Mouse (Mus musculus) ovary, adult 18-20 months (tissue): ENCODE results near the gene Crybg1.
"Not testable (repeated sequence)": the region's sequence is repeated elsewhere in the genome, so short reads cannot be mapped to it uniquely, and the experiment has no call there.

Experiments used
- DNase-seq: peaks from one replicate; pipeline ENCODE4 v3.0.0; 2022; ENCODE audit warnings: low spot score, mixed read lengths

Crybg1 gene

DNA sequence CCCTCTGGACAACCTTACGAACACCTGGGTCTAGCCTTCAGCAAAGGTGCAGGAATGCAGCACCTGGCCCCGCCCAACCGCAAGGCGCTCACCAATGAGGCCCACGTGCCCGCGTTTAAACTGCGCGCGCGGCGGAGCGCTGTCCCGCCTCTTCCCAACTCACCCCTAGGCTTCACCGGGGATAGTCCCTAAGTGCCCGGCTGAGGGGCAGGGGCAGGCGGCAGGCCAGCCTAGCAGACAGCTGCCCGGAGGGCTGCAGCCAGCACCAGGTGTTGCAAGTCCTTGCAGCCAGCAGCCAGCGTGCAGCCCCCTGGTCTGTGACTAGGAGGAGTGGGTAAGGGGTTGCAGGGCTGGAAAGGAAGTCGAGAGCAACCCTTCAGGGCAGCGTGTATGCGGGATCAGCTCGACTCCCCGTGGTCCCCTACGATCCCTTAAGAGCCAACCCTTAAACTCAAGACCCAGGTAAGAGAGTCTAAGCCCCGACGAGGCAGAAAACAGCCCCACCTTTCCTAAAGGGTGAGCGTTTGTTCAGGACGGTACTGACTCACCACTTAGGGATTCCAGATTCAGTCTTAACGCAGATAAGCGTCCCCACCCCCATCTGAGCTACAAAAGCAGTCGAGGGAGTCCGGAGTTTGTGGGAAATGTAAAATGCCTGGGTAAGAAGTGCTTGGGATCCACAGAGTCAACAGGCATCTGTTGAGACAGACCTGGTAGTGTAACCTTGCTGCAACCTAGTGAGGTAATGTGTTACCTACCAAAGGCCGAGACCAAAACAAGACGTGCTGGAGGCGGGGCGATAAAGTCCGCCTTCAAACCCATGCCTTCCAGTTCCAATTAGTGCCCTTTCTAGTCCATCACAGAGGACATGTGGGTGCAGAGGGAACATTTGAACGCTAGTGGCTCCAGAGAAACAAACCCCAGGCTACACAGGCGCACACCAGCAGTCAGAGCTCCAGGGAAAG is 142.7 kb downstream of the Crybg1 start:
- no peak for DNase-seq

DNA sequence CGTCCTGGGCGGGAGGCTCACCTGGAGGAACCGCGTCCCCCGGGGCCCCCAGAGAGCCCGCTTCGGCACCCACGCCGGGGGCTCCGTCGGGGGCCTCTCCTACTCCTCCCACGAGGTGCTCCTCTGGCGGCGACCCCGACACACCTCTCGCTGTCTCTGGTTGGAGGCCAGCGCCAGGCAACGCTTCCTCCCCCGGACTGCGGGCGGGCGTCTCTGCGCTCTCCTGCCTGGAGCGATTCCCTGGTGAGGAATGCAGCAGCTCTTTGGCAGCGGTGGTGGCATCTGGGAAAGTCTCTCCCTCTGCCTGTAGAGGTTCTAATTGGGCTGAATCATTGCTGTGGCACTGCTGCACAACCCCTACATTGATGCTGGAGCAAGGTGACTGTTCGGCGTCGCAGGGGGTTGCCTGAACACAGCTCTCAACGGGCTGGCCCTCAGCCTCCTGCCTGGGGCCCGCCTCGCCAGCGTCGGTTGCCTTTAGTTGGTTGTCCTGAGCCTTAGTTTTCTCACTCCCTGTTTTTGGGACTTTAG is 144.4 kb downstream of the Crybg1 start:
- no peak for DNase-seq

DNA sequence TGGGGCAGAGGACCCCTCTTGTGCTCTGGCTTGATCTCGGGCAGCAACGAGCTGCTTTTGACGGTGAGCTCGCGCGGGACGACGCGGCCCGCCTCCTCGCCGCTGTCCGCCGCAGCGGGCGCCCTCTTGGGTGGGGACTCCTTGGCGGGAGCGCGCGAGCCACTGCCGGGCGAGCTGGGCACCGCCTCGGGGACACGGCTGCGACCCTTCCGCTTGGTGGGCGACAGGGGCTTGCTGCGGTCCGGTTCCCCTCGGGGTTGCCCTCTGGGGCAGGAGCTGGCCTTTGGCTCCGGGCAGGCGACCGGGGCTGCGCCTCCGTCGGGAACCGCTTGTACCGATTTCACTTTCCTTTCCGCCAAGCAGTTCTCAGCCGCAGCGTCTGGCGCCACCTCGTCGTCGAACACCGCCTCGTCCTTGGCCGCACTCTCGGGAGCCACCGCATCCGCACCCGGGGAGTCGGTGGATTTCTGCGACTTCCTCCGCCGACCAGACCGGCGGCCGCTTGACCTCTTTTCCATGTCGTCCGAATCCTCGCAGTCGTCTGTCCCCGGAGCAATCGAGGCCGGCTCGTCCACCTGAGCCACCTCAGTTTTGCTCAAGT is 145.0 kb downstream of the Crybg1 start:
- DNase-seq, result no peak

DNA sequence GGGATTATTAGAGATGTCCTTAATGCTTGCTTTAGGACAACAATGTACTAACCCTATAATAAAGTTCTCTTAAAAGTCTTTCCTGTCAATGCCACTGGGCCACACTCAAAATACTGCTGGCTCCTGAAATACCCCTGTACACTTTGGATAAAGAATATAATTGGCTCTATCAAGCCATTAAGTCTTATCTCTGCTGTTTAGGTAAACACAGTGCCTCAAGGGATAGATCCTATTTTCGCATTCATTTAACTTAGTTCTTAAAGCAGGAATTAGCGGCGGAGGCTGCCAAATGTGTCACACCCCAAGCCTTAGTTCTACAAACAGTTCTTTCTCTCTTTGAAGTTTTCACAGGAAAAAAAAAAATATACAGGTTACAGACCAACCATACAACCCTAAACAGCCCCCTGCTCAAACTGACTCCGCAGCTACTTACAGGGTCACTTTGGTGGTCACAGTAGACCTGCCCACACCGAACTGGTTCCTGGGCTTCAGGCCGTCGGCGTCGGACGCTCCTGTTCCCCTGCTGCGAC is 145.6 kb downstream of the Crybg1 start:
- DNase-seq, result no peak

DNA sequence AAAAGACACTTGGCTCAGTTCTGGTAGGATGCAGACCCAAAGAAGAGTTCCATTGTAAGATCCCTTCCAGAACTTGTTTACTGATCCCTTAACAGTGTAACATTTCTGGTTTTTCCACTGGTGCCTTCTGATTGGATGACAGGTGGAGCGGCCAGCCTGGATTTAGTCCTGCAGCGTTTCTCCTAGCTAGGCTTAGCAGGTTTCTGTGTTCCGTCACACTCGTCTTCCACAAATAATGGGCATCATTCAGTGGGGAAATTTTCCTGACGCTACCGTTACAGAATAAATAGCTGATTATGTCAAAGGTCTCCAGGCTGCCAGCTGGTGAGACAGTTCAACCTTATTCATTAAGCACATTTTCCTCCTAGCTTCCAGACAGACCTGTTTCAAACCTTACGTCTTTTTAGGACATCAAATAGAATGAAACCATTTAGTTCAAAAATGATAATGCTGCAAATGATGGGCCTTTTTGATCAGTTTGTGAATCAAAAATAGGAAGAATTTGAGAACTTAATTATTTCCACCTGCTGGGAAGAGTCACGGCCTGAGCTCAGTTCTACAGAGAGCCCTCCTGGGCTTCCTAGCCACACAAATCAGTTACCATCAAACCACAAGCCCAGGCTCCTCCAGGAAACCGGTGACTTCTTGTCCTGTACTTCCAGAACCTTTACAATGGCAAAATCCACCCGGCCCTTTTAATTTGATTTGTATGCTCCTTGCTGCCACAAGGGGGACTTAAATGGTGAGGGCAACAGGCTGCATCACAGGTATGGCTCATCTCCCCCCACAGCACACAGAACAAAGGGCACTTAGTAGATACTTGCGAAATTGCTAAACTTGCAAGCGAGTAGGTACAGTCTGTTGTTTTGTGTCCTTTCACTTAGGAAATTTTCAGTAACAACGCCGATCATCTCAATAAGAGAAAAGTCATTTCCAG is 146.4 kb downstream of the Crybg1 start:
- DNase-seq, result no peak

DNA sequence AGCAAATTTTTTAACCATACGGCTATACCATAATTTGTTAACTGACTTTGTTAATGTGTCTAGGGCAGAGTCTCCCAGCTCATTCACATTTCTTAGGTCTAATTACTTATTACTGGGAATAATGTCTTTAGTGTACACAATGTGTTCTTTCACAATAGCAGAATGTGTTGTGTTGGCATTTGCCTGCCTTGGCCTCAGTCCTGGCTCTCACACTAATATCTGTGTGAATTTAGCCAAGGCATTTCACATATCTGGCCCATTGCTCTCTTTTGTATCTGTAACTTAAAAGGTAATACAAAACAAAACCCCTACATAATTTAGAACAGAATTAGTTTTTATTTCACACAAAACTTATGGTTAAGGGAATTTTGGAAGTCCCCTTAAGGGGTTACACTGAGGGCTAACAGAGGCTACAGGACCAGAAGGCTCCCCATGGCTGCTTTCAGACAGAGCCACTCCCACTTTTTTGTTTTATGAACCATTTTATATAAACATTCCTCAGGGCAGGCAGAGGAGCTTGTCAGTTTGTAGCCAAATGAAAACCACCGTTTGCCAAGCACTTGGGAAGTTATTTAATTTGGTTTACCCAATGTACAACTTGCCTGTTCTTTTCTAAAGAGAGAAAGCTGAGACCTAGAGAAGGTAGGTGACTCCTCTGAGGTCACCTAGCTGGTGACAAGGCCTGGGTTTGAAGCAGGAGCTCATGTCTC is 148.3 kb downstream of the Crybg1 start:
- no peak for DNase-seq

DNA sequence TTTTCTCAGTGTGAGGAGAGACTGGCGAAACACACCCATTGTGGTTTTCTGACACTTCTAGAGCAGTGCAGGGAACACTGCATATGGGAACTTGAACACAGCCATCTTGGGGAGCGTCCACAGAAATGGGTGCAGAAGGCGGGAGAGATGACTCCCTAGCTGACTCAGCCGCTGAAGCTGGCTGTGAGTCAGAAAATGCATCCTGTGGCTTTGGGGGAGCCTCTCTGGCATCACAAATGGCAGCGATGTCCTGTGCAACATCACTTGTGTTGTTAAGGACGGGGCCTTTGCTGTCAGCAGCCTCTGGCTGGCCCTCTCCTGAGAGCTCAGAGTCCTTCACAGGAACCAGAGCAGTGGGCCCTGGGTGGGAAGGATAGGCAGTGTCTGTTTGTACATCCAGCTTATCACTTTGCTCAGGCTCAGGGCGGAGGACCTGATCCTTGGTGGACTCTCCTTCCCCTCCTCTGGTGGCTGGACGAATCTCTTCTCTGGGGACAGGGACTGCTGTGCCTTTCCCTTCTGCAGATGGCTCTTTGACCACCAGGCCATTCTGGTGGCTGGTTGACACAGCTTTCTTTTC is 150.1 kb downstream of the Crybg1 start:
- no peak for DNase-seq

DNA sequence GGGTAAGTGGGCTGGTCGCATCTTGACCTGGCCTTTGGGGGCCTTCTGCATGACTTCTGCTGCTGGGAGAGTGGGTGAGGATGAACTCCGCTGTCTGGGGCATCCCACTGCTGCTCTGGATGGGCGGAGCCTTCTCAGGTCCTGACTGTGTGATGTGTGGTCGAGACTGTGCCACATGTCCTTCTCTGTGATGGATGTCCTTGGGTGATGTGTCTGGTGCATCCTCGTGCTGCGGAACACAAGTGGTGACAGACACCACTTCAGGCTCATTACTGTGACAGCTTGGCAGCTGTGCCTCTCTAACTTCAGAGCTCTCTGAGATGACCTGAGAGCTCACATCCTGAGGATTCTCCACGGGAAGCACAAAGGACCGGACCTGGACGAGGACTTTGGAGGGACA is 150.6 kb downstream of the Crybg1 start:
- no peak for DNase-seq

DNA sequence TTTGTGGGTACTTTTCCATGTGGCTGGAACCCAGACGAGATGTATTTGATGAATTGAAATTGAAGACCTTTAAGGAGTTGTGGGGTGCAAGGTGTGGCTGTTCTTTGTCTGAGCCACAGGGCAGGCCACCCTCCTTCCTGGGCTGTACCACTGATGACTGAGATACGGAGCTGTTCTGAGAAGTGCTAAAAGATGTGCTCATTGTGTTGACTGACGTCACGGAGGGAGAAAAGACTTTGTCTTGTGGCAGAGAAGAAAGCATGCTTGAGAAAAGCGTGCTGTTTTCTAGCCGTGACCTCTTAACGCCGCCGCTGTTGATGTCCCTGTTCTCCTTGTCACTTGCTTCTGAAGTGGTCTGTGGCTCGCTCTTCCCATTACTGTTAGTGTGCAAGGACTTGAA is 151.4 kb downstream of the Crybg1 start:
- DNase-seq, result no peak

DNA sequence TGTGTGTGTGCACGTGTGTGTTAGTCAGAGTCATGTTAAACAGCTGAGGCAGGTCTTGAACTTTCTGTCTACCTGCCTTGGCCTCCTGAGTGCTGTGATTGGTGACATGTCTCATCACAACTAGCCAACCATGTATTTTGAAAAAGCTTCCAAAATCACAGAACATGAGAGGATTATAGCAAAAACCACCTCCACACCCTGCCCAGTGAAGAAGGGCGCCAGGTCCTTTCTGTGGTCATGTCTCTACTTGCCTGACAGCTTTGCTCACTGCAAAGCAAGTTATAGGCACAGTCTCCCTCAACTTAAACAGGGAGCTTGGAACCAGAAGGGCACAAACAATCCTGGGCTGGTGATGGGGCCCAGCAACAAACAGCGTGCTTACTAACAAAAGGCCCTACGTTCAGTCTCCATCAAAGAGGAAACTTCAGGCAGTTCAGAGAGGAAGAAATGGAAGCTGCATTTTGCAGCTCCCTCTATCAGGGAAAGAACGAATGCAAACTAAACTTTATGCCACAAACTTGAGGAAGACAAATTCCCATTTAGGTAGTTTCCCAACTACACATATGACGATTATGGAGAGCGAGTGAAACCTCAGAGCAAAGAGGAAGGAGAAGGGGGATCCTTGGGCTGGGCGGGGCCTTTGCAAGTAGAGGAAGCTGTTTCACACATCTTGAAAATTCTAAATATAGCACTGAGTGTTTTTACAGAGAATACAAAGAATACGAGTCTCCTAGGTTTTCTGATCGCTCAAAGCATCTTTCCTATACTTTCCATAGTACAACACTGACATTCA is 152.6 kb downstream of the Crybg1 start:
- DNase-seq, result no peak

DNA sequence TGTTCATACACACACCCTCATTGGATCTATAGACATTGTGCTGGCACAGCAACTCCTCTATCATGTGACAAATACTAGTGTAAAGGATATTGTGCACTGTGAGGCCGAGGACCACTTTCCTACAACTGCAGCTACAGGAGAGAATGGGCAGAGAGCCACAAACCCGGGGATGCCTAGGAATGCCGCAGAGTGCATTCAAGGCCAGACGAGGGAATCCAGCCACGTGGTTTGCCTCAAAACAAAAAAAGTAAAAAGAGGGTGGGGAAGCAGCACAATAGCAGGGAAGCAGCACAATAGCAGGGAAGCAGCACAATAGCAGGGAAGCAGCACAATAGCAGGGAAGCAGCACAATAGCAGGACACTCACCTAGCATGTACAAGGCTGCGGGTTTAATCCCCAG is 155.5 kb downstream of the Crybg1 start:
- DNase-seq, result no peak

DNA sequence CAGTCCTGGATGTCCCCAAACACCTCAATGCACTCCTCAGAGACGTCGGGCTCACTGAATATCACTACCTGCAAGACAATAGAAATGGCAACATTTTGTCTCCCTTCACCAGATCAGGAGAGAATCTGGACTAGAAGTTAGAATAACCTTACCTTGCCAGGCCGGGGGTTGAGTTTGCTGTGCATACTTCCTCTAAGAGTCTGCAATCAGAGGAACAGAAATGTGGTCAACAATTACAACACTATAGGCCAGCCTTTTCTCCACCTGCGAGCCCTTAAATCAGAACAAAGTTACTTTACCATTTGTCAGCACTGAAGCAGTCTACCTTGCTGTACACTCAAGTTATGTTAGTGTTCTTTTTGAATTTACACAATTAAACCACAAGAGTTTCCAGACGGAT is 156.1 kb downstream of the Crybg1 start:
- no peak for DNase-seq

DNA sequence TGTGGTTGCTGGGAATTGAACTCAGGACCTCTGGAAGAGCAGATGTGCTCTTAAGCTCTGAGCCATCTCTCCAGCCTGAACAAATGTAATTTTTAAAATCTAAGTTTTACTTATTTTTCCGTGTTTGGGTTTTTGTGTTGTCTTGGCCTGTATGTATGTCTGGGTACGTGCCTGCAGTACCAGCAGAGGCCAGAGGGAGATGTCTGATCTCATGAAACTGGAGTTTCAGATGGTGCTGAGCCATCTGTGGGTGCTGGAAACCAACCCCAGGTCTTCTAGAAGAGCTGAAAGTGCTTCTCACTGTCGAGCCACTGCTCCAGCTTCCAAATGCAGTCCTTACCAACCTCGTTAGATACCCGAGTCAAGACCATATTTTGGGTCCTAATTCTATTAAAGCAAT is 157.4 kb downstream of the Crybg1 start:
- no peak for DNase-seq

DNA sequence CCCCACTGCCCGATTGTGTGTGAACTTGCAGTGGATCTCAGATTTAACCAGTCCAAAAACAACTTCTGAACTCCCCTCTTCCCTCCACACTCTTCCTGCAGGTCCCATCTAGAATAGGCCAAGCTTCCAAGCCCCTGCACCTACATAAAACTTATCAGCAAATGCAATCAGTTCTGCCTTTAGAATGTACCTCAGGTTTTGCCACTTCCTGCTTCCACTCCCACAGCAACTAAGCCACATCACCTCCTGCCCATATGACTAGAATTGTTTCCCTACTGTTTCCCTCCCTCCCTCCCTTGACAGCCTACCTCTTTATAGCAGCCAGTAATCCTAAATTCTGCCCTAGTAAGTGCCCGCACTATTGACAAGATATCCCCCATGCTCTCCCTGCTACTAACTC is 164.8 kb downstream of the Crybg1 start:
- DNase-seq, result no peak

DNA sequence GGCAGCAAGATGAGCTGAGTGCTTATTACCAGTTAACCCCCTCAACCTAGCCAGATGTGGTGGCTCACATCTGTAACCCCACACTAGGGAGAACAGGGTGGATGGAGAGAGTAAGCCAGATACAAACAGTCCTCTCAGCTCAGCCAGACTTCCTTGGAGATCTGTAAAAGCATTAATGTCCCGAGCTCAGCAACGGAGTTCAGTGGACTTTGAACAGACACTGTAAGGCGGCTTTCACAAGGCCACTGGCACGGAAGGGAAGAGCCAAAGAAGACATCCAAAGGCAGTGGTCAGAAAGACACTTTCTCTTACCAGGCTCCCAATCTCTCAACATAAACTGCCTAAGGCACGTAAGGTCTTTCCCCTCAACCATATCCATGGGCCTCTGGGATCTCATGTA is 165.4 kb downstream of the Crybg1 start:
- no peak for DNase-seq

DNA sequence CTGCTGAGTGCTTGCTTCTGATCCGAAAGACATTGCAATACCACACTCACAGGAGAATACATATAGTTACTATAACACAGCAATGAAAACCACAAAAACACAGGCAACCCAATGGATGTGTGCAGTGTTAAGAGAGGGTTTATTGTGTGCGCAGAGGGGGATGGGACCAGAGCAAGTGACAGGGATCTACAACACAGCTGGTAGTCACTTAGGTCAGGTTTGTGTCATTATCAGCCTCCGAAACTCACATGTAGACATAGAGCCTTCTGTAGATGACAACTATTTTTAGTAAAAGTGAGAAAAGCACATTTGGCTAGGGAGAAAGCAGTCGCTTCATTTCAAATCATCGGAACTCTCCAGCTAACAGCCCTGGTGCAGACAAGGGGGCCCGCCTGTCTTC is 166.2 kb downstream of the Crybg1 start:
- no peak for DNase-seq

DNA sequence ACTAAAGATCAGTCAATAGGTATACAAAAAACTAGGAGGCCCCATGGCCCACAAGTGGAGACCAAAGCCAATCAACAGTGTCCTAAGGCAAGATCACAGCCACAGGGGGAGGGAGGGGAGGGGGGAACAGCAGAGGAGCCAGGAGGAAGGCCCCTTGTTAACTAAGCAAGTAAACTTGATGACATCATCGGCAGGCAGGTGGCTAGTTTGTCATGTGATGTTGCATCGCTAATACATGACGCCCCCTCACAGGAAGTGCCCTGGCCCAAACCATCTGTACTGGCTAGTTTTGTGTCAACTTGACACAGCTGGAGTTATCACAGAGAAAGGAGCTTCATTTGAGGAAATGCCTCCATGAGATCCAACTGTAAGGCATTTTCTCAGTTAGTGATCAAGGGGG is 167.9 kb downstream of the Crybg1 start:
- not testable (repeated sequence) for DNase-seq

DNA sequence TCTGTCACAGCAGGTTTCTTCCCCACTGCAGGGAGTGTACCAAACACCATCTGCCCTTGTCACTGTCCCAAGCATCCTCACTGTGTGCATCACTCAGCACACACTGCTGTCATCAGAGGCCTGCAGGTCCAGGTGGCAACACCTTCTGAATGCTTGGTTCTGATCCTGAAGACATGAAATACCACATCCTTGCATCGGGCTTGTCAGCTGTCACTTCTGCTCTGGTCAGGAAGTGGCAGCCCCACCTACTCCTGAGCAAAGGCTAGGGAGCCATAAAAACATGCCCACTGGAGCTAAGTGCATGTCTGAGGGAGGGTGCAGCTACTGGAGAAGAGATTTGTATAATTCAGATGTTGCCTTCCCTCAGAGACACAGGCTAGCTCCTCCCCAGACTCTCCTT is 168.6 kb downstream of the Crybg1 start:
- DNase-seq, result no peak

DNA sequence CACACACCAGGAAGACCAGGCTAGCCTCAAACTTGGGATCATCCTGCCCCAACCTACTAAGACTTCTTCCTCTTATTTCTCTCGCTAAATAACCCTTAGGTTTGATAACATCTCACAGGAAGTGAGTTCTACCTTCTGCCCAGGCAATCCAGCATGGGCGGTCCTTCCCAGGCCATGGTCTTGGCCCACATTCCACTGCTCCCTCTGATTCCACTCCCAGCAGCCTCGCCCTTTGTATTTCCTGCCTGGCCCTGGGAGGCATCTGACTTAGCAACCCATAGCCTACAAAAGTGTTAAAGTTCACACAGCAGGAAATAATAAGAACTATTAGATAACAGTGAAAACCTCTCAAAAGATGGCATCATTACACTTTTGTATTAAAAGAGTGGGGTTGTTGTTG is 171.3 kb downstream of the Crybg1 start:
- no peak for DNase-seq

DNA sequence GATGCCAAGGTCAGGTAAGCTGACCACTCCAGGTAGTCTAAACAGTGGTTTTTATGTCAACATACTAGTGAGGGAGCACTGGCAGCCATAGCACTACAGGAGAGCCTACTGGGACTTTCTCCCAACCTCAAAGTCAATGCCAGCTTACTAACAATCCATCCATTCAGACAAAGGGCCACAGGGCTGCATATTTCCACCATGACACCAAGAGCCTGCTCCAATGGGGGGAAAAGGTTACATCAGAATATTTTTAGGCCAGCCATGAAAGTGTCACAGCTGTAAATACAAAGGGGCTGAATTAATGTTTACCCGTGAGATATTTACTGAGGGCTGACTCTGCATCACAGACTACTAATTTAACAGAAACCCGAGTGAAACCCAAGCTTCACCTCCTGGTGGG is 175.4 kb downstream of the Crybg1 start:
- DNase-seq, result no peak
